Mouse (Mus musculus): ENCODE data around the gene Olfr616.

DNA sequence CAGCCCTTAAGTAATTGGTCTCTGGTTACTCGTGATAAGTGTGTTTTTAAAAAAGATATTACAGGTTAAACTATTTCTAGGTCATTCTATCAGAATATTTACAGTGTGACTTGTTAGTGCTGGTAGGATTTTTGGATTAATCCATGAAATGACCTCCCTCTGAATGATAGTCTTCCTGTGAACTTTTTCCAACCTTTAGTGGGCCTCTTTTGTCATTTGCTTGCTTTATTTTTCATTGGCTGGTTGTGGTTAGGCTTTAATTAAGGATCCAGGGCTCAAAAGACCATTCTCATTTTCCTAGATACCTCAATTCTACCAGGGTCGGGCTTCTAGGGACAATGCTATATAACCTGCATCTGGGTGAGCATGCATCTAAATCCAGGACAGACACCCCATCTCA lies 20.9 kb upstream of the Olfr616 start, which contains the start of gene Olfr618:
- TF ChIP-seq POLR2A (IDR thresholded peaks at IDR 0.05; ENCODE audit: borderline replicate concordance, low read depth, low read length) (no peak), CTCF (IDR thresholded peaks at IDR 0.05; ENCODE audit: low read depth, low read length) (no peak)
